Mouse (Mus musculus): ENCODE measurements at regions not wholly inside any gene's neighbourhood (a gene's known extent, or its start where the extent isn't known, plus 50 kb on each side); places are given as distances from the start of the nearest gene placed in this dataset.

DNA sequence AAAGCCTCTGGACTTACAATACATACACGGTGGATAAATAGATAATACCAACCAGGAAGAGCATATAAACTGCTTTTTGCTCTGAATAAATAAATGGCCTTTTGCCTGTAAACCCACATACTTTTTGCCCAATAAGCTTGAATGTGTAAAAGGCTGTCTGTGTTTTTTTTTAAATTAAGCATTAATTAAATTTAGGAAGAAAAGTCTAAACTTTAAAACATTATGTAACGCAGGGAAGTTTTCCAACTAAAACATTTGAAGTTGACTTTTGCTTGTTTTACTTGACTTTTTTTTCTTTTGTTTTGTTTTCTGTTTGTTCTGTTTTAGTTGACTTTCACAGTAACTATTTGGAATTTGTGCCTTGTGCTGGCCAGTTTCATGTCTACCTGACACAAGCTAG lies 60.7 kb upstream of the Gm47985 start:
- DNase-seq: no peak

GRCm38 (mm10) chr1:151123964-151124363 lies 58.4 kb upstream of the Gm47985 start:
- peak in 1 of 2 experiments; percentile 77 for DNase-seq

DNA sequence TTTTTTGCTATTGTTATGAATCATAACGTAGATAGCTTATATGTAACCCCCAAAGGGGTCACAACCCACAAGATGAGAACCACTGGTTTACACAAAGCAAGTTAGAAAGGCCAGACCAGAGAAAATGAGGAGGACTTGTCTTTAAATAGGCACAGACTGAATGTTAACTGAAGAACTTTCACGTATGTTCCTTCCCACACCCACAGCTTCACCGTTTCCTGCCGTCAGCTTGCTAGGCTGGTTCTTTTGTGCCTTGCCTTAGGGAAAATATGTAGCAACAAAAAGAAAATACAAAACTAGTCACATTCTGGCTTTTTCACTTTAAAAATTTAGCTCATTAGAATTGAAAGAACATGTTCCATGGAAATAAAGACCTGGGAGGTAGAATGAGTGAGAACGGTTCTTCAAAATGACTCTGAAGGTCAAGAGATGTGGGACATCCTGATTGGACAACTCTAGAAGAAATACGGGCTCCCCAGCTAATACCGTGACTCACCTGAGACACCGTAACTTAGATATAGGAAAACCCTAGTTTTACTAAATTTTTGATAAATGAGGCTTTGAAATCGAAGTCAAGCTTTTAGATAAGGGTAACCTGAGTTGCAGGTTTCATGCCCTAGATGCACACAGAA lies 57.2 kb upstream of the Gm47985 start:
- DNase-seq: no peak

DNA sequence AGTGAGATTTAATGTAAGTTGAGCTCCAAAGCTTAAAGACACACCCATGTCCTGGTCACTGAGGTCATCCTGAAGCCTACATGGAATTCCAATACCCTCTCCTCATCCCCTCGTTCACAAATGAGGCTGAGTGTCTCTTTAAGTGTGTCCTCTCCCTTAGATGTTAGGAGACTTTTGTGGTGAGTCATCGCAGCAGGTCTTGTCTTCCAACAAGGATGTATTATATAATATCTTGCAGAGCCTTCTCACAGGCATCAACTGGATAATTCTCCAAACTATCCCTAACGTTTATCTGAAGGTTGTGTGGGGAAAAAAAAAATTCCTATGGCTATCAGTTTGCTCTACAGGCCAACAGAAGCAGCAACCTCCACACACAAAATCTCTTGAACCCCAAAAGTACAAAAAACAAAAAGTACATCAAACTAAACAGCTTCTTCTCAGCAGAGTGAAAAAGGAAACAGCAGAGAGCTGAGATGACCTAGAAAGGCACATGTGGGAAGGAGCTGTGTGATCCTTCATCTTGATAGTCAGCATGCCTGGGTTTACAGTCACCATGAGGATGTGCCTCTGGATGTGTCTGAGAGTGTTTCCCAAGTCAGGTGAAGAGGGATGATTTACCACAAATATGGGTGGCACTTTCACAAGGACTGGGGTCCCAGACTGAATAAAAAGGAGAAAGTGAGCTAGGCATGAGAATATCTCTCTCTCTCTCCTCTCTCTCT lies 56.4 kb upstream of the Gm47985 start:
- no peak for DNase-seq

GRCm38 (mm10) chr1:151126756-151127155 lies 55.6 kb upstream of the Gm47985 start:
- no peak for DNase-seq

DNA sequence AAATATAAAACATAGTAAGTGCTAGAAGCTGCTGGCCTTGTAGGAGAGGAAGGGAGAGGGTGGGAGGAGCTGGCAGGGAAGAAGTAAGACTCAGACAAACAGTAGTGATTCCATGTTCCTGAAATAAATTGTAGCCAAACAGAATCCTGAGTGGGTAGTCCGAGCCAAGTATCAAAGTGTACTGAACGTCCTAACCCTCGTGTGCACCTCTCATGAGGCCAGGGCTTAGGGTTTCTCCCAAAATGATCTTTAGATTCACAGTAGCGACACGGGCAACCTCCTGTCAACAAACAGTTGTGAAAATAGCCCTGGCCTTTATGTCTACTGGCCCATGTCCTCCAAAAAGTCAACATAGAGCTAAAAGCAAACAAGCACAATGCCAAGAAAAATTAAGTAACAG lies 54.3 kb upstream of the Gm47985 start:
- peak; percentile 35 to 66 for DNase-seq

DNA sequence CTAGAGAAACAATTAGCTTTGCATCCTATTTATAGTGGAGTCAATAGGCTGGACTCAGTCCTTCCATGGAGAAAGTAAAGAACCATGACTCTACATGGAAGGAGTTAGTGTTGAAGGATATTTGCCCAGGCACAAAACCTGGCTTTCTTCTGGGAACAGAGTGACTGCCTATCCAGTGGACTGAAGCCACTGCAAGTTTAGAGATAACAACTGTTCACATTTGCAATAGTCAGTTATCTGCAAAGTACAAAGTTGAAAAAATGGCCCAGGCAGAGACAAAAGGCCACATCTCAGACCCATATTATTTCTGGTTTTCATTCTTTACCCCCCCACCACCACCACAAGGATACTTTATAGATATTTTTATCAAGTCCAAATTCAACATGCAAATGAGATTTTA lies 53.4 kb upstream of the Gm47985 start:
- DNase-seq: no peak

DNA sequence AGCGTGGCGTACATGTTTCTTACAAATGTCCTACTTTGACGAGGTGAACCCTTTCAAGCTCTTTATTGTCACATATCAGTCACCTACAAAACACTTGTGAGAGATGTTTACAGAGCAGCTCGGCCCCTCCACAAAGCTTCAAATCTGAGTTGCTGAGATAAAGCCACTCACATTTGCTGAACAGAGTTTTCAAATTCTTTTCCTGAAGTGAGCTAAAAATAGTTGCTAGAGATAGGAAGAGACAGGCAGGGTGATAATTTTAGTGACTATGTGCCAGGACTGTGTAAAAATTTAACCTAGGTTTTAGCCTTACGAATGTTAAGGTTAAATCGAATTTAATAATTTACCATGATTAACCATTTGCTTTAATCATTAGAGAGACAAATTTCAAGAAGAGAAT lies 52.3 kb upstream of the Gm47985 start:
- peak in 1 of 2 experiments; percentile 58 for DNase-seq

GRCm38 (mm10) chr1:151130845-151131626 lies 51.3 kb upstream of the Gm47985 start:
- no peak for DNase-seq

DNA sequence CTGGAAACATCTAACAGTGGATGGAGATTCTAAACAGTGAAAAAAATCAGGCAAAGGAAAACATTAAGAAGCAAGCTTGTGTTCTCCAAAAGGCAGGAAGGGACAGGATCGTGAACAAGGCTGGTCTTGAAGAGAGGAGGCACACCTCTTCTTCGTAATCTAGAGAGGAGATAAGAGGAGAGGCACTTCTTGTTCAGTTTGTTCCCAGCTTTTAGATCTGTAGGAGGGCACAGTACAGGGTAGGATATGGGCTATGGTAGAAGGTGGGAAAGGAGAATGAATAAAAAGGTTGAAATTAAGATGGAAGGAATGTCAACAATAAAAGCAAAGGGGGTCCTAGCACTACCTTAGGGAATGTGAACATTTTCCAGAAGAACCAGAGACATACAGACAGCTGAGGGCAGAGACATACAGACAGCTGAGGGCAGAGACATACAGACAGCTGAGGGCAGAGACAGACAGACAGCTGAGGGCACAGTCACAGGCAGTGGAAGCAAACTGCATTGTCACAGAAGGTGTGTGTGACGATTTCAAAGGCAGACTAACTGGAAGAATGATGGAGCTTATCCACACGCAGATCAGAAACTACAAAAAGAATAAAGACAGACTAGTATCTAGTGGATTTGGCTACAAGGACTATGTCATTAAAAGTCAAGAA lies 50.6 kb upstream of the Gm47985 start:
- DNase-seq: no peak
